Mouse (Mus musculus) common myeloid progenitor, adult 5-6 weeks (primary cell): ENCODE results near the gene Ythdc1. TPM values are rescaled to one million over a fixed set of nuclear protein-coding genes. Genes with fewer than 3 reads are reported as not detected.

Experiments
- ATAC-seq: replicated peaks from 2 replicates; pipeline ENCODE4 v1.8.0; 2016; ENCODE audit warnings: low read depth, mild to moderate bottlenecking, moderate TSS enrichment, inconsistent platforms; ENCODE audit not compliant: poor library complexity, severe bottlenecking
- total RNA-seq: library from RNA; stranded (forward); fragments of 200-1000, 187-1606 nt; gene quantifications from 2 replicates; pipeline ENCODE4 v1.2.3, GENCODE M21; 2017

The Ythdc1 gene
- total RNA-seq, 1 experiment from 2014 or later: 173 TPM

- no peak for ATAC-seq
Observed at GRCm38 (mm10) chr5:86858336-86858735, 54.3 kb downstream of the Ythdc1 start.

DNA sequence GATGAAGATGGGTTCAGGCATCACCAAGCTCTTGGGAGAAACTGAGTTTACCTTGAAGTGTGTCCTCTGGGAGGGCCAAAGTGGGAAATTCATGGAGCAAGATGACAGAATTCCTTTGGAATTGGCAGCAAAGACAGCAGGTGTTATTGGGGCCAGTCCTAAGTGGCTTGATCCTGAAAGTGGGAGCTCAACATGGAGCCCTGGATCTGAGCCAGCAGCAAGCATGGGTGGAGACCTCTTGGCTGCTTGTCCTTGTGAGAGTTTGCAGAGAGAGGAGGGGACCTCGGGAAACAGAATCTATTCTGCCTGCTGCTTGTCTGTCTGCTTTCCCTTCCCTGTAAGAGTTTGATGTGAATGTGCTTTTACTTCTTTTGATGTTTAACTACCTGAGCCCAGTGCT, 67.9 kb downstream of the Ythdc1 start:
- no peak for ATAC-seq

Other genes starting within 250 kb of the Ythdc1 start
- gene Tmprss11f, start 171.8 kb upstream of the Ythdc1 start, total RNA-seq: not detected in 2 replicates
- not detected in 2 replicates for gene Tmprss11b, start 127.9 kb upstream of the Ythdc1 start, total RNA-seq
- gene Tmprss11e, start 58.4 kb upstream of the Ythdc1 start, total RNA-seq: not detected in 2 replicates
- not detected in 2 replicates for gene Ugt2b34, start 102.7 kb downstream of the Ythdc1 start, total RNA-seq
- not detected in 2 replicates for gene Ugt2b1, start 122.3 kb downstream of the Ythdc1 start, total RNA-seq
- not detected in 2 replicates for gene Ugt2b35, start 196.6 kb downstream of the Ythdc1 start, total RNA-seq